ENCODE assay signal across 11 mouse cellular contexts in the genomic region with DNA sequence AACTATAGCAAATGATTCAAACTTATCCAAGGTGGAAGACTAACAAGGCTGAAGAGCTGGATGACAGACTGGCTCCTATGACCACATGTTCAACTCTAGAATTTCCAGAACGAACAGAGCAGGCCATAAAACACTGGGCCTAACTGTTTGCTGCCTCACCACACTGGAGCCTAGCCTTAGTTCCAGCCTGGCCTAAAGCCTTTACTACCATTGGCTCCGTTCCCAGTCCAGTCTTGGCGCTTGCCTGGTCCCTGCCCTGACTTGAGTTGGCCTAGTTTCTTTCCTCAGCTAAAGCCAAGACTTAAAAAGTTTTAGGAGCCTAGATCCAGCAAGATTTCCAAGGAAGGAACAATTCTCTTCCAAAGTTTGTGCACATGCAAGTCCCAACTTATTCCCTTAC. TPM values are rescaled to one million over a fixed set of nuclear protein-coding genes. Genes with fewer than 3 reads are reported as not detected.
DNase-seq lines count a peak whose midpoint lies in the region; ATAC-seq and TF ChIP-seq lines count a peak whose summit lies in the region.
"Had no signal": no experiment of that assay in that cellular context is flagged by ENCODE, and none has a peak within 500 bp of the region (broad histone marks: within the 10 kb centered on the region; RNA-seq: fewer than 3 reads in every experiment).

No protein-coding gene starts in this region.

- no peak for TF ChIP-seq POLR2A in kidney, adult 2 months (IDR thresholded peaks at IDR 0.05; ENCODE audit: low read depth, low read length)

- peak; percentile 75 for DNase-seq in kidney, adult 2 months
- peak; percentile 70 for DNase-seq in adrenal gland, postnatal 10 days
- peak; percentile 57 for DNase-seq in gastrocnemius, postnatal 10 days
- no peak for DNase-seq in midbrain, embryonic 14.5 days
- no peak for DNase-seq in right cerebral cortex, adult 2 months (ENCODE audit: low spot score in 2 of 2)
- no peak for DNase-seq in midbrain, embryonic 10.5 days (ENCODE audit: low spot score)

- H3K27me3 ChIP-seq in kidney, adult 2 months (replicated peaks; ENCODE audit: control insufficient read depth, insufficient read depth, low read length) = no peaks in the 10 kb centered on the region
- H3K27me3 ChIP-seq in kidney, embryonic 15.5 days = no peaks in the 10 kb centered on the region
- no peaks in the 10 kb centered on the region for H3K27me3 ChIP-seq in limb, embryonic 15.5 days
- H3K27me3 ChIP-seq in midbrain, embryonic 14.5 days (ENCODE audit: control insufficient read depth, insufficient read depth, low read length) = no peaks in the 10 kb centered on the region
- peaks cover 8% of the 10 kb centered on the region; the same call in 1 of the 2 replicates for H3K27me3 ChIP-seq in midbrain, embryonic 10.5 days (ENCODE audit: low read depth, poor library complexity, severe bottlenecking)
- H3K27me3 ChIP-seq: heart, embryonic 13.5 days; neural tube, embryonic 13.5 days had no signal

- TF ChIP-seq CTCF in kidney, adult 2 months (conservative IDR thresholded peaks at IDR 0.05; ENCODE audit: insufficient read depth, insufficient read length, low read depth, low read length) = no peak

- H3K4me1 ChIP-seq in kidney, adult 2 months (ENCODE audit: control insufficient read depth, insufficient read depth, low read length) = no peaks in the 10 kb centered on the region
- H3K4me1 ChIP-seq in kidney, embryonic 15.5 days = no peaks in the 10 kb centered on the region
- no peaks in the 10 kb centered on the region for H3K4me1 ChIP-seq in limb, embryonic 15.5 days
- H3K4me1 ChIP-seq in midbrain, embryonic 14.5 days (ENCODE audit: control insufficient read depth, insufficient read depth, low read length) = no peaks in the 10 kb centered on the region
- H3K4me1 ChIP-seq in midbrain, embryonic 10.5 days = no peaks in the 10 kb centered on the region
- H3K4me1 ChIP-seq: heart, embryonic 13.5 days; limb, embryonic 12.5 days; neural tube, embryonic 13.5 days had no signal

- ATAC-seq in kidney, embryonic 15.5 days (replicated peaks; ENCODE audit: low FRiP score) = no peak
- peak; percentile 67; the same call in 1 of the 2 replicates for ATAC-seq in limb, embryonic 15.5 days (ENCODE audit: insufficient number of reproducible peaks, low FRiP score, low TSS enrichment, low read depth)
- no peak for ATAC-seq in midbrain, embryonic 14.5 days (ENCODE audit: low FRiP score, low TSS enrichment)

- no peak overlapping the region for H3K9ac ChIP-seq in kidney, embryonic 15.5 days
- no peak overlapping the region for H3K9ac ChIP-seq in limb, embryonic 15.5 days
- H3K9ac ChIP-seq in midbrain, embryonic 14.5 days (replicated peaks; ENCODE audit: low read length) = no peak overlapping the region
- H3K9ac ChIP-seq: heart, embryonic 13.5 days; limb, embryonic 12.5 days; neural tube, embryonic 13.5 days had no signal

- 16% methylated on average over 3 of the region's 3 CpGs for WGBS in kidney, adult 2 months
- WGBS in kidney, embryonic 15.5 days = 63% methylated on average over 3 of the region's 3 CpGs
- WGBS in limb, embryonic 15.5 days = 38% methylated on average over 3 of the region's 3 CpGs
- 74% methylated on average over 3 of the region's 3 CpGs for WGBS in midbrain, embryonic 14.5 days
- WGBS in midbrain, embryonic 10.5 days = 83% methylated on average over 3 of the region's 3 CpGs

- H3K9me3 ChIP-seq in kidney, embryonic 15.5 days (replicated peaks) = no peaks in the 10 kb centered on the region
- H3K9me3 ChIP-seq in limb, embryonic 15.5 days = no peaks in the 10 kb centered on the region
- no peaks in the 10 kb centered on the region for H3K9me3 ChIP-seq in midbrain, embryonic 14.5 days (ENCODE audit: control insufficient read depth, low read length)
- H3K9me3 ChIP-seq in midbrain, embryonic 10.5 days (replicated peaks) = no peaks in the 10 kb centered on the region
- H3K9me3 ChIP-seq: heart, embryonic 13.5 days; limb, embryonic 12.5 days; neural tube, embryonic 13.5 days had no signal

- no peak overlapping the region for H3K4me2 ChIP-seq in kidney, embryonic 15.5 days
- H3K4me2 ChIP-seq in limb, embryonic 15.5 days = no peak overlapping the region
- no peak overlapping the region for H3K4me2 ChIP-seq in midbrain, embryonic 14.5 days (ENCODE audit: low read length)
- H3K4me2 ChIP-seq: heart, embryonic 13.5 days; limb, embryonic 12.5 days; neural tube, embryonic 13.5 days had no signal

- H3K27ac ChIP-seq in kidney, adult 2 months (ENCODE audit: insufficient read depth, low read depth, low read length) = no peak overlapping the region
- no peak overlapping the region for H3K27ac ChIP-seq in kidney, embryonic 15.5 days
- peak overlapping the region; percentile 43; the same call in 1 of the 2 replicates for H3K27ac ChIP-seq in limb, embryonic 15.5 days
- no peak overlapping the region for H3K27ac ChIP-seq in midbrain, embryonic 14.5 days (replicated peaks; ENCODE audit: low read depth, low read length)
- H3K27ac ChIP-seq in midbrain, embryonic 10.5 days (replicated peaks) = no peak overlapping the region
- H3K27ac ChIP-seq: heart, embryonic 13.5 days; limb, embryonic 12.5 days; neural tube, embryonic 13.5 days had no signal

- H3K4me3 ChIP-seq in kidney, adult 2 months (ENCODE audit: insufficient read depth, low read depth, low read length) = no peak overlapping the region
- no peak overlapping the region for H3K4me3 ChIP-seq in kidney, embryonic 15.5 days (replicated peaks)
- H3K4me3 ChIP-seq in limb, embryonic 15.5 days = no peak overlapping the region
- no peak overlapping the region for H3K4me3 ChIP-seq in midbrain, embryonic 14.5 days (replicated peaks; ENCODE audit: low read depth, low read length)
- H3K4me3 ChIP-seq in midbrain, embryonic 10.5 days = no peak overlapping the region
- H3K4me3 ChIP-seq: heart, embryonic 13.5 days; limb, embryonic 12.5 days; neural tube, embryonic 13.5 days had no signal

- H3K36me3 ChIP-seq in kidney, adult 2 months (ENCODE audit: control insufficient read depth, insufficient read depth, low read length) = no peaks in the 10 kb centered on the region
- H3K36me3 ChIP-seq in kidney, embryonic 15.5 days = no peaks in the 10 kb centered on the region
- no peaks in the 10 kb centered on the region for H3K36me3 ChIP-seq in limb, embryonic 15.5 days
- no peaks in the 10 kb centered on the region for H3K36me3 ChIP-seq in midbrain, embryonic 14.5 days (ENCODE audit: control insufficient read depth, insufficient read depth, low read length)
- H3K36me3 ChIP-seq in midbrain, embryonic 10.5 days = no peaks in the 10 kb centered on the region
- H3K36me3 ChIP-seq: heart, embryonic 13.5 days; limb, embryonic 12.5 days; neural tube, embryonic 13.5 days had no signal

RNA-seq across cellular contexts. Expression of a gene that starts 7.5 kb away (rescaled TPM):
- polyA plus RNA-seq in kidney, adult 2 months (2012; rRNA removed) = 2.7 and 3.1 TPM in 2 replicates
- 17.4 and 17.6 TPM in 2 replicates for polyA plus RNA-seq in kidney, embryonic 15.5 days (2015; fragmentation: Nextera tagmentation; extraction: Ambion mirVana)
- total RNA-seq in adrenal gland, postnatal 10 days (2021) = 10 to 100 TPM; 23.4 to 25.6 TPM
- 1 to 10 TPM; 7.1 to 8.7 TPM for total RNA-seq in gastrocnemius, postnatal 10 days (2021)
- 26.3 and 28.4 TPM in 2 replicates for polyA plus RNA-seq in limb, embryonic 15.5 days (2015; fragmentation: Nextera tagmentation; extraction: Ambion mirVana)
- polyA plus RNA-seq in midbrain, embryonic 14.5 days (2014; fragmentation: Nextera tagmentation; extraction: Ambion mirVana) = 37.6 and 42.2 TPM in 2 replicates
- 16.4 and 19.6 TPM in 2 replicates for polyA plus RNA-seq in midbrain, embryonic 10.5 days (2016; fragmentation: Nextera tagmentation; extraction: Ambion mirVana)

RNA-seq across cellular contexts. Expression of a gene that starts 37.8 kb away (rescaled TPM):
- 23.5 and 24.1 TPM in 2 replicates for polyA plus RNA-seq in kidney, adult 2 months (2012; rRNA removed)
- 20.0 and 22.3 TPM in 2 replicates for polyA plus RNA-seq in kidney, embryonic 15.5 days (2015; fragmentation: Nextera tagmentation; extraction: Ambion mirVana)
- 10 to 100 TPM; 35.8 to 41.6 TPM for total RNA-seq in adrenal gland, postnatal 10 days (2021)
- 10 to 100 TPM; 15.0 to 18.4 TPM for total RNA-seq in gastrocnemius, postnatal 10 days (2021)
- 19.3 and 21.0 TPM in 2 replicates for polyA plus RNA-seq in limb, embryonic 15.5 days (2015; fragmentation: Nextera tagmentation; extraction: Ambion mirVana)
- 14.5 and 21.4 TPM in 2 replicates for polyA plus RNA-seq in midbrain, embryonic 14.5 days (2014; fragmentation: Nextera tagmentation; extraction: Ambion mirVana)
- polyA plus RNA-seq in midbrain, embryonic 10.5 days (2016; fragmentation: Nextera tagmentation; extraction: Ambion mirVana) = 18.2 and 20.7 TPM in 2 replicates

Comparison
In these comparisons a context has a peak if more than half of its experiments do, and no peak if none do; other contexts are left out.
1. DNase-seq: peak in kidney, adult 2 months (single experiment), adrenal gland, postnatal 10 days (single experiment) and gastrocnemius, postnatal 10 days (single experiment); none in midbrain, embryonic 14.5 days (single experiment), right cerebral cortex, adult 2 months (0 of 2) and midbrain, embryonic 10.5 days (single experiment).